Mouse (Mus musculus): ENCODE measurements around the gene Olfr1293-ps. TPM values are rescaled to one million over a fixed set of nuclear protein-coding genes. Genes with fewer than 3 reads are reported as not detected.

Gene Olfr1293-ps
- polyA plus RNA-seq (2014; fragmentation: Illumina TruSeq; extraction: RNeasy Lipid Tissue Mini Kit (QIAGEN cat#74804); ENCODE audit: low read depth, low replicate concordance): not detected

DNA sequence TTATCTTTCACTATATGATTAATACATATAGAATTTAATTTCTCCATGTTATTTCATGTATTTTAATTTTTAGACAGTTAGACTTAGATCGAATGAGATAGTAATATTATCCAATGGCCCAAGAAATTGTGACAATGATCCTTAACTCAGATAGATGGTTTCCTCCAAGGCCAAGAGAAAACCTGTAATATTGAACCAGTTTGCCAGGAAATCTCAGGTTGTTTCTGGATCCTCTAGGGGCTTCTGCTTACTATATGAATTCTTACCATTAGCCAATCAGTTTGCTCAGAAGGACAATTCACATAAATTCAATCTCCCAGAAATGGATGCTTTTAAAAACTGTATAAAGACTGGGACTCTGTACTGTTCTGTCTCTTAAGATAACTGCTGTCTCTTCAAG, at the start of gene Olfr1293-ps:
Gene Olfr1293-ps, plus strand, starts transcription at position 301 of the 400 bp plus-strand sequence.

DNA sequence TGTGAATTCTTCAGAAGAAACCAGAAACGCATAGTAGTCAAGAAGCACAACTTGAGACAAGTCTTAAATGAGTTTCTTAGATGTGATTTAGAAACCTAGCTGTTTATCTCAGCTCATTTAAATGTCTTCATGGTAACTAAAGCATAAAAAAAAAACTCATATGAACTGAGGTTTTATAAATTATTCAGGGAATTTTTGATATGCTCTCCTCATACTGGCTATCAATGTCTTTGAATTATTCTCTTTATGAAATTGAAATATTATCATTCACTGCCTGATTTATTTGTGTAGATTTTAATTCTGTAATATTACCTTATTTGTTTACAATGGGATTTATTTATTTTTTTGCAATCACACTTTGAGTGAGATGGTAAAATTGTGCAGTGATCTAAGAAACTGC, 44.5 kb upstream of the Olfr1293-ps start, which contains the start of gene Olfr1289:
Gene Olfr1289, plus strand, starts transcription at position 301 of the 400 bp plus-strand sequence.

DNA sequence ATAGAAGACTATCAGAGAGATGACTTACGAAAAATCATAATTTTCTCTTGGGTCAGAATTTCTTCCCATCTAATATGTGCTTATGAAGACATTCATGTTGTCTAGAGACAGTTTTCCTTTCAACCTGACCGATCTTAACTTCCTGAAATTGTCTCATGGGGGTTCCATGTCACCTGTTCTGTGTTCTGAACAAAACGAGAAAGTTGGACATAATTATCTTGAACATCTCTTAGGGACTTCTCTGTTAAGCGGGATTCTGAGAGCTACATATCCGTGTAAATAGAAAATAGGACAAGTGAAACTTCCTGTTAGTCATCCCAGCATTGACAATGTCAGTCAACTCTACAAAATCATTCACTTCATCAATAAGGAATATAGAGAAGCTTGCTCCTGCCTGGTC, 31.3 kb upstream of the Olfr1293-ps start, which contains the start of gene Olfr1290:
Gene Olfr1290, minus strand, starts transcription at position 101 of the 400 bp plus-strand sequence.

DNA sequence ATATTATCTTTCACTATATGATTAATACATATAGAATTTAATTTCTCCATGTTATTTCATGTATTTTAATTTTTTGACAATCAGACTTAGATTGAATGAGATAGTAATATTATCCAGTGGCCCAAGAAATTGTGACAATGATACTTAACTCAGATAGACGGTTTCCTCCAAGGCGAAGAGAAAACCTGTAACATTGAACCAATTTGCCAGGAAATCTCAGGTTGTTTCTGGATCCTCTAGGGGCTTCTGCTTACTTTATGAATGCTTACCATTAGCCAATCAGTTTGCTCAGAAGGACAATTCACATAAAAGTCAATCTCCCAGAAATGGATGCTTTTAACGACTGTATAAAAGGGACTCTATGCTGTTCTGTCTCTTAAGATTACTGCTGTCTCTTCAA, 28.1 kb upstream of the Olfr1293-ps start, which contains the start of gene Olfr1291-ps1:
Gene Olfr1291-ps1, plus strand, starts transcription at position 301 of the 400 bp plus-strand sequence.

DNA sequence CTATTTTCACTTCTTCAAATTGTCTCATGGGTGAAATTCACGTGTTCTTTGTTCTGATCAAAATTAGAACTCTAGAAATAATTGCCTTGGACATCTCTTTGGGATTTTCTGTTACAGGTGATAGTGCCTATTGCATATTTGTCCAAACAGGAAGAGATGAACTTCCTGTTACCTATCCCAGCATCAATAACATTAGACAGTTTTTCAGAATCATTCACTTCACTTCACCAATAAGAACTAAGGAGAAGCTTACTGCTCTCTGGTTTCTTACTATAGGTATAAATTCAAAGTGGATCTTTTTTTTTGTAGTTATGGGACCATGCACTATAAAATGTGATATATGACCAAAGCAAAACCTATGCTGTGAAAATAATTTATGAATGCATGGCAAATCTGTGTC, 15.2 kb downstream of the Olfr1293-ps start, which contains the start of gene Olfr1294:
Gene Olfr1294, minus strand, starts transcription at position 101 of the 400 bp plus-strand sequence.

DNA sequence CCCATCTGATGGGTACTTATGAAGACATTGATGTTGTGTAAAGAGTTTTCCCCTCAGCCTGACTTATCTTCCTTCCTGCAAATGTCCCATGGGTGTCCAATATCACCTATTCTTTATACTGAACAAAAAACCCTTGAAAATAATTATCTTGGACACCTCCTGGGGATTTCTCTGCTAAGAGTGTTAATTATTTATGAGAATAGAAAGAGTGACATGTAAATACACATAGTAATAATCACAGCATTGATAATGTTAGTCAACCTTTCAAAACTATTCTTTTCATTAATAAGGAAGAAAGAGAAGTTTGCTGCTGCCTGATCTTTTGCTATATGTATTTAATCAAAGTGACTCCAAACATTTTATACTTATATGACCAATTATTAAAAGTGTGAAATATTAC, 44.6 kb downstream of the Olfr1293-ps start, which contains the start of gene Olfr1295:
Gene Olfr1295, minus strand, starts transcription at position 101 of the 400 bp plus-strand sequence.

Other genes starting within 250 kb of the Olfr1293-ps start
- gene Olfr1278, start 235.1 kb upstream of the Olfr1293-ps start, polyA plus RNA-seq (2014; fragmentation: Illumina TruSeq; extraction: RNeasy Lipid Tissue Mini Kit (QIAGEN cat#74804); ENCODE audit: low read depth, low replicate concordance): not detected
- gene Olfr1279, start 224.6 kb upstream of the Olfr1293-ps start, polyA plus RNA-seq (2014; fragmentation: Illumina TruSeq; extraction: RNeasy Lipid Tissue Mini Kit (QIAGEN cat#74804); ENCODE audit: low read depth, low replicate concordance): not detected
- gene Olfr1280, start 211.2 kb upstream of the Olfr1293-ps start, polyA plus RNA-seq (2014; fragmentation: Illumina TruSeq; extraction: RNeasy Lipid Tissue Mini Kit (QIAGEN cat#74804); ENCODE audit: low read depth, low replicate concordance): not detected
- not detected for gene Olfr1281, start 198.7 kb upstream of the Olfr1293-ps start, polyA plus RNA-seq (2014; fragmentation: Illumina TruSeq; extraction: RNeasy Lipid Tissue Mini Kit (QIAGEN cat#74804); ENCODE audit: low read depth, low replicate concordance)
- not detected for gene Olfr1282, start 189.1 kb upstream of the Olfr1293-ps start, polyA plus RNA-seq (2014; fragmentation: Illumina TruSeq; extraction: RNeasy Lipid Tissue Mini Kit (QIAGEN cat#74804); ENCODE audit: low read depth, low replicate concordance)
- not detected for gene Olfr1283, start 158.4 kb upstream of the Olfr1293-ps start, polyA plus RNA-seq (2014; fragmentation: Illumina TruSeq; extraction: RNeasy Lipid Tissue Mini Kit (QIAGEN cat#74804); ENCODE audit: low read depth, low replicate concordance)
- not detected for gene Olfr1284, start 149.7 kb upstream of the Olfr1293-ps start, polyA plus RNA-seq (2014; fragmentation: Illumina TruSeq; extraction: RNeasy Lipid Tissue Mini Kit (QIAGEN cat#74804); ENCODE audit: low read depth, low replicate concordance)
- not detected for gene Olfr1286, start 102.1 kb upstream of the Olfr1293-ps start, polyA plus RNA-seq (2014; fragmentation: Illumina TruSeq; extraction: RNeasy Lipid Tissue Mini Kit (QIAGEN cat#74804); ENCODE audit: low read depth, low replicate concordance)
- not detected for gene Olfr1287, start 76.1 kb upstream of the Olfr1293-ps start, polyA plus RNA-seq (2014; fragmentation: Illumina TruSeq; extraction: RNeasy Lipid Tissue Mini Kit (QIAGEN cat#74804); ENCODE audit: low read depth, low replicate concordance)
- not detected for gene Olfr1288, start 51.1 kb upstream of the Olfr1293-ps start, polyA plus RNA-seq (2014; fragmentation: Illumina TruSeq; extraction: RNeasy Lipid Tissue Mini Kit (QIAGEN cat#74804); ENCODE audit: low read depth, low replicate concordance)
- gene Olfr1289, start 44.4 kb upstream of the Olfr1293-ps start, polyA plus RNA-seq (2014; fragmentation: Illumina TruSeq; extraction: RNeasy Lipid Tissue Mini Kit (QIAGEN cat#74804); ENCODE audit: low read depth, low replicate concordance): not detected
- gene Olfr1290, start 31.4 kb upstream of the Olfr1293-ps start, polyA plus RNA-seq (2014; fragmentation: Illumina TruSeq; extraction: RNeasy Lipid Tissue Mini Kit (QIAGEN cat#74804); ENCODE audit: low read depth, low replicate concordance): not detected
- gene Olfr1291-ps1, start 28.0 kb upstream of the Olfr1293-ps start, polyA plus RNA-seq (2014; fragmentation: Illumina TruSeq; extraction: RNeasy Lipid Tissue Mini Kit (QIAGEN cat#74804); ENCODE audit: low read depth, low replicate concordance): not detected
- not detected for gene Olfr1294, start 15.1 kb downstream of the Olfr1293-ps start, polyA plus RNA-seq (2014; fragmentation: Illumina TruSeq; extraction: RNeasy Lipid Tissue Mini Kit (QIAGEN cat#74804); ENCODE audit: low read depth, low replicate concordance)
- gene Olfr1295, start 44.5 kb downstream of the Olfr1293-ps start, polyA plus RNA-seq (2014; fragmentation: Illumina TruSeq; extraction: RNeasy Lipid Tissue Mini Kit (QIAGEN cat#74804); ENCODE audit: low read depth, low replicate concordance): not detected
- gene Olfr1297, start 101.3 kb downstream of the Olfr1293-ps start, polyA plus RNA-seq (2014; fragmentation: Illumina TruSeq; extraction: RNeasy Lipid Tissue Mini Kit (QIAGEN cat#74804); ENCODE audit: low read depth, low replicate concordance): not detected
- not detected for gene Olfr1298, start 124.0 kb downstream of the Olfr1293-ps start, polyA plus RNA-seq (2014; fragmentation: Illumina TruSeq; extraction: RNeasy Lipid Tissue Mini Kit (QIAGEN cat#74804); ENCODE audit: low read depth, low replicate concordance)
- gene Olfr1299, start 136.2 kb downstream of the Olfr1293-ps start, polyA plus RNA-seq (2014; fragmentation: Illumina TruSeq; extraction: RNeasy Lipid Tissue Mini Kit (QIAGEN cat#74804); ENCODE audit: low read depth, low replicate concordance): not detected
- not detected for gene Olfr1301, start 225.8 kb downstream of the Olfr1293-ps start, polyA plus RNA-seq (2014; fragmentation: Illumina TruSeq; extraction: RNeasy Lipid Tissue Mini Kit (QIAGEN cat#74804); ENCODE audit: low read depth, low replicate concordance)